Mouse (Mus musculus) thymus, adult 2 months (tissue): ENCODE results near the gene Nav1.

ENCODE experiments used
- CTCF ChIP-seq: fragments of 200-500 bp; IDR thresholded peaks from 2 replicates; pipeline ENCODE4 v1.5.1; 2012; ENCODE audit warnings: mild to moderate bottlenecking, control low read depth, low read length, moderate library complexity, borderline replicate concordance; ENCODE audit not compliant: control insufficient read depth, poor library complexity, insufficient read depth; ENCODE audit errors: extremely low read depth
- POLR2A ChIP-seq: fragments of 200-500 bp; IDR thresholded peaks from 2 replicates; pipeline ENCODE4 v1.6.1; 2012; ENCODE audit warnings: mild to moderate bottlenecking, low read length, control low read depth, moderate library complexity; ENCODE audit not compliant: control insufficient read depth, poor library complexity, insufficient read depth; ENCODE audit errors: extremely low read depth

DNA sequence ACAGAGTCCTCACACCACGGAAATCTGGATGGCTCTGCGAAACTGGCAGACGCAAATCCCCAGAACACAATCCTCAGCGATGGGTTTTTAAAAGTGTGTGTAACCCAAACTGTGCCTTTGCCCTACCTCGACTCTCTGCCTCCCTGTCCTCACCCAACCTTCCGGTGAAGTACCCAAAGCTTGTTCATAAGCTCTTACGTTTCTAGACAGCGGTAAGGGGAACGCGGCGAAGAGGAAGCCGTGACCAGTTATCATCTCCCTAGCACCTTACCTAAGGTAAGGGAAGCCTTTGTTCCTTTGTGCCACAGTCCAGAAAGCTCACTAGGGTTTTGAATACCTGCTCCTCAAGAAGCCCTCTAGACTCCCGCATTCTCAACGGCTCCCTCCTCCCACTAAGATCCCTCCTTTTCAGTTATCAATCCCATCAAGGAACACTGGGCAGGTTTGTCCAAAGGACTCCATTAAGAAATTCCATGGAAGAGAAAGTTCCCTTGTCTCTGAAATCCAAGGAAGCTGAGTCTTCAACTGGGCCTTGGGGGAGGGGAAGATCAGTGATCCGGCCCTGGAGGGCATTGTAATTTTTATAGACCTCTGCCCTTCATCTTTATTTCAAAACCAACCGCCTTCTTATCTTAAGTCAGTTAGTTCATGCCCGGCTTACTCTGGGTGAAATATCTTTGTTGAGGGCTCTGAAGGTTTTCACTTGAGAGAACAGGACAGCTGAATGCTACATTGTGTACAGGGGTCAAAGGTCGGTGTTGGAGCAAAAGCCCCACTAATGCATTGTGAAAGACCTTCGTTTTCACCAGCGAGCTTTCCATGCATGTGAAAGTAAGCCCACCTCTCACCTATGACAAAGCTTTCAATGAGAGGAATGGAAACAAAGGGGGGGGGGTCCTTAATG, 108.4 kb downstream of the Nav1 start:
- no peak for TF ChIP-seq CTCF
- TF ChIP-seq POLR2A: no peak
